Mouse (Mus musculus) common myeloid progenitor, adult 5-6 weeks (primary cell): Measurements from ENCODE around the gene Soga1. TPM values are rescaled to one million over a fixed set of nuclear protein-coding genes. Genes with fewer than 3 reads are reported as not detected.

Source experiments
- ATAC-seq: replicated peaks from 2 replicates; pipeline ENCODE4 v1.8.0; 2016; ENCODE audit warnings: low read depth, mild to moderate bottlenecking, moderate TSS enrichment, inconsistent platforms; ENCODE audit not compliant: poor library complexity, severe bottlenecking
- total RNA-seq: library from RNA; stranded (forward); fragments of 200-1000, 187-1606 nt; gene quantifications from 2 replicates; pipeline ENCODE4 v1.2.3, GENCODE M21; 2017

Gene Soga1
- total RNA-seq, 1 experiment from 2014 or later: 7.0 TPM

DNA sequence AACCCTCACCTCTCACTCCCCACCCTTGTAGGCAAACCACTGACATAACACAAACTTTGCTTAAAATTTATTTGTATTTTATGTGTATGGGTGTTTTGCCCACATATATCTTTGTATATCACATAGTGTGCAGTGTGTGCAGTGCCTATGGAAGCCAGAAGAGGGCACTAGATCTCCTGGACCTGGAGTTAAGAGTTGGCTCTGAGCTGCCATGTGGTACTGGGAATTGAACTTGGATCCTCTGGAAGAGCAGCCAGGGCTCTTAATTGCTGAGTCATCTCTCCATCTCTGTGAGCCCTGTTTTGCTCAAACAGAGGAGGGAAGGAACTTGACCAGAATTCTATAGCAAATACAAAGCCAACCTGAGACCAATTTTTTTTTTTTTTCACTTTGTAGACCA lies 35.1 kb downstream of the Soga1 start:
- ATAC-seq: no peak; the same call in 1 of the 2 replicates

DNA sequence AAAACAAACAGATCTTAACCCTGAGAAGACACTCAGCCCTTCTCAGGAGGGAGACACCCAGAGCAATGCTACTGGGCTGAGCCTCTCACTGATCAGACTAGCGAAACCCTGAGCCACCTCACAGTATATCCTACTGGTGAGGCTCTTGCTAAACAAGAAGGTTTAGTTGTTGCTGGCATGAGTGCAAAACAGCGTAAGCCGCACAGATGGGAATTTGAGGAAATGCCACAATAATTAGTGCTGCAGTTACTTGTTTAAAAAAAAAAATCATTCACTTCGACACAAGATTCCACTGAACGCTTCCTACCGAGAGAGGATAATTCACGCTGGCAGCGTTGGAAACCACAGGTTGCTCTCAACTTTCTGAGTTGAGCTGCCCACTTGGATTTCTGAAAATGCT lies 35.5 kb downstream of the Soga1 start:
- ATAC-seq: no peak

- ATAC-seq: peak; percentile 71
Measured at GRCm38 (mm10) chr2:157041421-157041820, 37.6 kb downstream of the Soga1 start.

GRCm38 (mm10) chr2:157040649-157041046 lies 38.4 kb downstream of the Soga1 start:
- ATAC-seq: no peak

DNA sequence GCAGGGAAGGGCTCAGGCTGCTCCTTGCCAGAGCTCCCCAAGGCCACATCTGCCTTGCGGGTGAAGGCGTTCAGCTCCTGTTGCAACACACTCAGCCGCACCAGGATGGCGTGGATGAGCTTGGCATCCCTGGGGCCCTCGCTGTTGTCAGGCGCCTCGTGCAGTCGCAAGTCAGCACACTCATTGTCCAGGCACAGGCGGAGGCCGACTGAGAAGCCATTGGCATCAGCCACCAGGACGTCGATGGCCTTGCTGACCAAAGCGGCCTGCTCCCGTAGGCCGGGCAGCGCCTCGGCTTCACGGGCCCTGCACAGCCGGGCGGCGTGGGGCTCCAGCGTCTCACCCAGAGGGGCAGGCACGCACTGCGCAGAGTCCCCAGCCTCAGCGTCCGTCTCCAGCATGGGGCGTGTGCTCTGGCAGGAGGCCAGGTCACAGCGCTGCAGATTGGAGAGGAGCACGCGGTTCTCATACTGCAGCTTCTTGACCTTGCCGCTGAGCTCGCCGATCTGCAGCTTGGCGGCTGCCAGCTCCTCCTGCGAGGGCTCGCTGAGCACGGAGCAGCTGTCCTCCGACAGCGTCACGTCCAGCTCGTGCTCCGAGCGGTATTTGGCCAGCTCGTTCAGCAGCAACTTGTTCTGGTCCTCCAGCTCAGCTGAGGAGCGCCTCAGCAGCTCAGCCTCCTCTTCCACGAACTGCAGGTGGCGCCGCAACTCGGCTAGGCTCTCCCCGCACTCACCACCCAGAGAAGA lies 39.0 kb downstream of the Soga1 start:
- no peak for ATAC-seq

GRCm38 (mm10) chr2:157037303-157037702 lies 41.8 kb downstream of the Soga1 start:
- ATAC-seq: no peak

DNA sequence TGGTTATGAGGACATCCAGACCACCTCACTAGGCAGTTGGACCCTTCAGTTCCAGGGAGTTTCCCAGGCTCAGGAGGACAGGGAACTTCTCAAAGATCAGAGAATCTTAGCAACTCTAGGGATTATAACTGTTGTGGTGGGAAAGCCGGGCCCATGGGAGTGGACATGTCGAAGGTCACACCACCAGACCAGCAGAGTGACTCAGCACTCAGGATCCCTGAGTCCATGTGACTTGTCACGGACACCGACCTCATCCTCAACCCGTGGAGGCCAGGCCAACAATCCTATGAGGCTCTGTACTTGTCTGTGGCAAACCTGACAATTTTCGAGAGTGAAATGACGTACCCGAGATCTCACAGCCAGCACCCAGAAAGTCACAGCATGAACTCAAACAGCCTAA lies 42.7 kb downstream of the Soga1 start:
- no peak for ATAC-seq

DNA sequence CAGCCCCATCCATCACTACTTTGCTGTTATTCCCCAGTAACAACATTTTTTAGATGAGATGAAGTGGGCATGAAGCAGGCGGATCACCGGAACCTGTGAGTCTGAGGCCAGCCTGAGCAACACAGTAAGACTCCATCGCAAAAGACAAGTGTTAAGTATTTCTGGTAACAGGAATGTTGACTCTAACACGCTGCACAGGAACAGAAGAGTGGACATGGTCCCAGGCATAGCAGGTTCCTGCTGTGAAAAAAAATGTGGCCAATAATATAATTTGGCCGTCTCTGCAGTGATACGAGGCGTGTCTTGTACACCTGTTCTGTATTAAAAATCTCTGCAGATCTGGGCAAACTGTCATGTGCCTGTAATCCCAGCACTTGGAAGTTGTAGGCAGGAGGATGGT lies 43.7 kb downstream of the Soga1 start:
- ATAC-seq: no peak

DNA sequence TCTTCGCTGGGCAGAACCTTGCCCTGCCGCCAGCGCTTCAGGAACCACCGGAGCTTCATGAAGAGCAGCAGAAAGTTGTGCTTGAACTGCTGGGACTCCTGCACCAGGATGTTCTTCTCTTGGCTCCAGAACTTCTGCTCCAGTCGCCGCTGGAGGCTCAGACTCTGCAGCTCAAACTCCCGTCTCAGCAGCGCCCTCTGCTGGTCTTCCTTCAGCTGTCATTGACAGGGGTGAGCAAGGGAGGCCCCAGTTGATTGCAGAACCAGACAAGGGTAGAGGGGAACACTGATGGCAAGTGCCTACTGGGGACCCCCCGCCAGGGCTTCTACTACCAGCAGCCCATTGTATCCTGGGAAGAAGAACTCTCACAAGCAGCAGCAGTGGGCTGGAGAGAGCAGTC lies 48.2 kb downstream of the Soga1 start:
- ATAC-seq: peak; percentile 64

DNA sequence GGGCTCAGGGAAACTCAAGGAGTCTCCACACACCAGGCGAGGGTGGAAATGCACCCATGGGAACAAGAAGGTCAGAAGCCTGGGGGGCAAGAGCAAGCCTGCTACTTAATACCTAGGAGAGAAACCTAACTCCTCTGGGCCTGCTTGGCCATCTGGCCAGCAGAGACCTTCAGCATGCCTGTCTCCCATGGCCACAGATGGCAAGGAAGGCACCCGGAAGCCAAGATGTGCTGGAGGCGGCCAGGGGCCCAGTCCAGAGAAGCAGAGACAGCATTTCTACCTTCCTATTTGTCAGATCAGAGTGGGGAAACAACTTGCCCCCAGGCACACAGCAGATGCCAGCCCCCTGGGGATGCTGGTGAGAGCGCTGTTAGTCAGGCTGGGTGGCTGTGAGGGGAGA lies 50.8 kb downstream of the Soga1 start:
- no peak for ATAC-seq

GRCm38 (mm10) chr2:157027106-157028008 lies 51.7 kb downstream of the Soga1 start:
- ATAC-seq: peak; percentile 73

DNA sequence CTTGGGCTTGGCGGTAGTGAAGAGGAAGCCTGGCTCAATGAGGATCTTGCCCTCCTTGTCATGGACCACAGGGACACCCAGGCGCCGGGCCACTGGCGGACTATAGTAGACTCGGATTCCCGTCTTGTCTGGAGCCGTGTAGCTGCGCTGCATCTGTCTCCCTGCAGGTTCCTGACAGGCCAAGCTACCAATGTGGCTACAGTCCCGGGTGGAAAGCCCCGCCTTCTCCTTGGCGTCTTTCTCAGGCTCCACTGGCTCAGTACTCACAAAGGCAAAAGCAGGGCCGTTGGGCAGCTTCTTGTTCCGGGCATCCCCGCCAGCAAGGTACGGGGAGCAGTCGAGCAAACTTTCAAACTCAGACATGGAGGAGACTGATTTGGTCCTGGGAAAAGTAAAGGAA lies 57.9 kb downstream of the Soga1 start:
- no peak for ATAC-seq

- ATAC-seq: no peak
Measured at GRCm38 (mm10) chr2:157019228-157019627, 59.8 kb downstream of the Soga1 start.

- ATAC-seq: no peak
Measured at GRCm38 (mm10) chr2:157016529-157017270, 62.4 kb downstream of the Soga1 start.

DNA sequence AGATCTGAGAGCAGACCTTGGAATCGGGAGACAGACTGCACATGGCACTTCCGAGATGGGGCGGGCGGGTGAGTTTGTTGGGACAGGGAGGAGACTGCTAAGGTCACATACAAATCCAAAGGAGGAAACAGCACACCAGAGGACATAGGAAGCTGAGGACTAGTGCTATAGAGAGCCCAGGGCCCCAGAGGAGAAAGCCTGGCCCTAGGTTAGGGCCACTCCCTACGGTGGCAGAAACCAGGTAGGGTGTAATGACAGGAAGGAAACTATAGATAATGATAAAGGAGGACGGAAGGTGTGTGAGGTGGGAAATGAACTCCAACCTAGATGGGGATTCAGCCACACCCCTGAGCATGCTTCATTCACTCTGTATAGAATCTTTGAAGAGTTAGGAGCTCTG lies 66.7 kb downstream of the Soga1 start:
- no peak for ATAC-seq

DNA sequence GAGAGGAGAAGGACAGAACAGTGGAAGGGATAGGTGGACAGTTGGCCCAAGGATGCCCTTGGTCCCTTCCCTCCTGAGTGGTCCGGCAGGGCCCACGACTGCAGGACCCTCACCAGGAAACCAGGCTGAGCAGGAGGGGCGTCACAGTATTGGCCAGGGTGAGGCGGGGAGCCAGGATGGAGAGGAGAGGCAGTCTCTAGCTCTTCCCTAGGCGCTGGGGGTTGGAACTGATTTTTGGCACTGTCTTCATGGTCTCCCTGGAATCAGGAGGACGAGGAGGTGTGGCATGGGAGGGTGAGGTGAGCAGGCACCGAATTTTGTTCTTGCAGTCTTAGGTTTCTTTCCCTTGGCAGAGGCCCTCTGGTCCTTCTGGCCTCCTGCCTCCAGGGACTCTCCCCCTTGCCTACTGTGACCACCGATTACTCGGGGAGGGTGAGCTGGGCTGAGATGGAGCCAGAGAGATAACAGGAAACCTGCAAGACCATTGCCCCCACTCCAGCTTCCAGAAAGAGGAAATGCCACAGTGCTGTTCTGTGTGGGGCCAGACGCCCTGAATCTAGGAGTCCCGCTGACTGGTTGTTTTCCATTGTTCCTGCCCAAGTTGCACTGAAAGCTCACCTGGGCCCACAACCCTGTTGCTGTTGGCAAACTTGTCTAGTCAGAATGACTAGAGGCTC lies 68.3 kb downstream of the Soga1 start:
- peak; percentile 64 for ATAC-seq

- no peak for ATAC-seq
Measured at GRCm38 (mm10) chr2:157010121-157010520, 68.9 kb downstream of the Soga1 start.

DNA sequence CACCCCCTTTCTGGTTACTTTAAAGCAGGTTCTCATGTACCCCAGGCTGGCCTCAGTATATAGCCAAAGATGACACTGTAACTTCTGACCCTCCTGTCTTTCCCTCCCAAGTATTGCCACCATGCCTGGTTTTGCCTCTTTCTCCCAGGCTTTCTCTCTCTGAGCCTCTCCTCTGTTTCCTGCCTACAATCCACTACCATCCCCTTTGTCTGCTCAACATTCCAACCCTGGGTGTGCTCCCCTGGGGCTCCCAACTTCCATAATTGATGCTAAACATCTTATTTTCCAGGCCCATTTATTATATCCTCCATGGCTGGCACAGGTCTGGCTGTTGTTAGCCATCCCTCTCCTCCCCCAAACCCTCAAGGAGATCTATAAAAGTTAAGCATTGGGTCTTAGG lies 70.5 kb downstream of the Soga1 start:
- ATAC-seq: no peak

DNA sequence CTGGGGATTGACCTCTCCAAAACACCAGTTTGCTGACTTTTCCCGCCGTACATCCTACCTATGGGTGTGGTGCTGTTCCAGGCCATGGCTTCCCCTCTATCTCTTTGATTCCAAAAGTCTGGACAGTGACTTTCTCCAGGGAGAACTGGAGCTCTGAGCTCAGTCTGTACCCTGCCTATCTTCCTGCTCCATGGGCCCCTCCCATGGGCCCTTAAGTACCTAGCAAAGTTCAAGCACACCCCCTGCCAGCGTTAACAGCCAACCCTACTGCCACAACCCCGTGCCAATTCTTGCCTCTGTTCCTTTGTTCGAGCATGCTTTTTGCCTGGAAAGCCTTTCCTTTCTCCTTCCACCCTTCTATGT lies 71.8 kb downstream of the Soga1 start:
- ATAC-seq: no peak
